Mouse (Mus musculus) lung, embryonic 14.5 days (tissue): Measurements from ENCODE around the gene Slc25a47. TPM values are rescaled to one million over a fixed set of nuclear protein-coding genes. Genes with fewer than 3 reads are reported as not detected.

ENCODE experiments used
- ATAC-seq: fragments of 200-750 bp; cut with Nextera tagmentation; 2 replicates; pipeline ENCODE4 v1.8.0; 2017; ENCODE audit warnings: mild to moderate bottlenecking, moderate TSS enrichment, moderate library complexity; ENCODE audit not compliant: insufficient read depth
- DNase-seq: peaks from one replicate; pipeline ENCODE4 v3.0.0-alpha.2; 2015
- H3K27ac ChIP-seq: fragments of 300-500 bp; sonication (generic); 2 replicates; pipeline ENCODE4 v1.5.1; 2014; ENCODE audit warnings: low read depth, mild to moderate bottlenecking, moderate library complexity
- H3K27me3 ChIP-seq: fragments of 300-500 bp; sonication (generic); 2 replicates; pipeline ENCODE4 v1.6.1; 2014; ENCODE audit warnings: low read length, control low read depth; ENCODE audit not compliant: insufficient read depth
- H3K36me3 ChIP-seq: fragments of 300-500 bp; sonication (generic); 2 replicates; pipeline ENCODE4 v1.6.1; 2014; ENCODE audit warnings: control low read depth; ENCODE audit not compliant: insufficient read depth
- H3K4me1 ChIP-seq: fragments of 300-500 bp; sonication (generic); 2 replicates; pipeline ENCODE4 v1.6.1; 2014; ENCODE audit warnings: antibody characterized with exemption, control low read depth; ENCODE audit not compliant: insufficient read depth
- H3K4me2 ChIP-seq: fragments of 300-500 bp; sonication (generic); 2 replicates; pipeline ENCODE4 v1.6.1; 2014; ENCODE audit warnings: mild to moderate bottlenecking
- H3K4me3 ChIP-seq: fragments of 300-500 bp; sonication (generic); 2 replicates; pipeline ENCODE4 v1.5.1; 2014; ENCODE audit warnings: low read depth, low read length
- H3K9ac ChIP-seq: fragments of 300-500 bp; sonication (generic); 2 replicates; pipeline ENCODE4 v1.6.1; 2014
- H3K9me3 ChIP-seq: fragments of 300-500 bp; sonication (generic); 2 replicates; pipeline ENCODE4 v1.6.1; 2016; ENCODE audit warnings: low read depth, low read length, control low read depth
- CTCF ChIP-seq: IDR thresholded peaks from 2 replicates; pipeline ENCODE4 v1.5.1; 2016; ENCODE audit warnings: antibody characterized with exemption, low read depth
- WGBS: fragments of 180-500 bp; shearing (Covaris S2); extraction: QIAGEN DNeasy Blood & Tissue Kit; methylation state at CpG from one replicate; pipeline ENCODE4 v1.1.7; 2014; 5-methylcytosine and 5-hydroxymethylcytosine counted together
- polyA plus RNA-seq: library from polyadenylated mRNA; unstranded; fragments of >200 nt; fragmentation: Nextera tagmentation; extraction: Ambion mirVana; gene quantifications from 2 replicates; pipeline ENCODE4 v1.2.1, GENCODE M21; 2014

Gene Slc25a47
- polyA plus RNA-seq = 11.9 and 12.6 TPM in 2 replicates

DNA sequence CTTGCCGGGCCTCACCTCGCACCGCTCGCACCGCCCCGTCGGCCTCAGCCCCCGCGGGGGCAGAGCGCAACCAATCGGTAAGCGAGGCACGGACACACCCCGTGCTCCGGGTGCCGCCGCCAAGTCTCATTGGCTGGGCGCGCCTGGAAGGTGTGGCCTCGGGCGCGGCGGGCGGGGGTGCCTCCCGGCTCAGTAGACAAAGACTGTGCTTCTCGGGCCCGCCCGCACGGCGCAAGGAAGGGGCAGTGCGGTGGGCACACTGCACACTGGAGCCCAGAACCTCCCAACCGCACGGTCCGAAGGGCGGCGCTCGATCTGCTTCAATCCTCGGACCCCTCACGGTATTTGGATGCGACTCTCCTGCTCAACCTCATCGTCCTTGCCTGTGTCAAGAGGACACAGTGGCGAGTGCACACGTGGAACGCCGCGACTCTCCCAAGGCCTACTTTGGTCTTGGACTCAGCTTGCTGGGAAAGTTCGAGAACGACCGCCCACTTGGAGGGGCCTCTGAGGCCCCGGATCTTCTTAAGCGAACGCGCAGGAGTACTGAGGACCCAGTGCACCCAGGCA lies at the start of gene Slc25a47, which contains the start of gene Slc25a29:
TSS of gene Slc25a47 (plus strand) at position 207 of the 570 bp plus-strand sequence.
TSS of gene Slc25a29 (minus strand) at position 44 of the 570 bp plus-strand sequence.
- Histone ChIP-seq H3K27me3 (no peaks in the 10 kb centered on the region), H3K4me1 (peaks cover 23% of the 10 kb centered on the region), H3K9me3 (no peaks in the 10 kb centered on the region), H3K27ac (peak within 1 kb of the TSS; percentile 92), H3K36me3 (peaks cover 18% of the 10 kb centered on the region), H3K9ac (peak within 1 kb of the TSS; percentile 88), H3K4me3 (peak within 1 kb of the TSS; percentile 70), H3K4me2 (peak within 1 kb of the TSS; percentile 98)
- whole genome bisulfite sequencing = under 1% methylated on average over 53 of the region's 53 CpGs
- DNase-seq (peak; percentile 98), ATAC-seq (peak; percentile 99)
- peak; percentile 25; the same call in 1 of the 2 replicates for TF ChIP-seq CTCF

DNA sequence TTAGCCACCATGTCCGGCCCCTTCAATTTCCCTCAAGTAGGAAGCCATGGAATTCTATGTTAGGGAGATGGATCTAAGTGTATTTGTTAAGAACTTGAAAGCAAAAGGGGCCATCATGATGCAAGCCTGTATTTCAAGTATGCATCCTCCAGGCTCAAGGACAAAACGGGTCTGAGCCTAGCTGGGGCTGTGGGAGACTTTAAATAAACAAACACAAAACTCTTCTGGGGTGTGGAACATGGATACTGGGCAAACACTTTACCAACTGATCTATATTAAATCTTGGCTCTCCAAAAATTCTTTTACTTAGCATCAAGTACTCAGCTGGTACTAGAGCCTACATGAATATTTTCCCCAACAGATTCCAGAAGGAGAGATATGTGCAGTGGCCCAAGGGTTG lies 48.5 kb upstream of the Slc25a47 start:
- H3K27ac ChIP-seq = no peak overlapping the region
- no peaks in the 10 kb centered on the region for H3K27me3 ChIP-seq
- ATAC-seq = no peak
- no peaks in the 10 kb centered on the region for H3K9me3 ChIP-seq
- H3K9ac ChIP-seq = no peak overlapping the region
- H3K4me1 ChIP-seq = no peaks in the 10 kb centered on the region
- 64% methylated on average over 2 of the region's 2 CpGs for WGBS
- no peaks in the 10 kb centered on the region for H3K36me3 ChIP-seq
- H3K4me3 ChIP-seq = no peak overlapping the region
- TF ChIP-seq CTCF = no peak
- H3K4me2 ChIP-seq = no peak overlapping the region
- no peak for DNase-seq

DNA sequence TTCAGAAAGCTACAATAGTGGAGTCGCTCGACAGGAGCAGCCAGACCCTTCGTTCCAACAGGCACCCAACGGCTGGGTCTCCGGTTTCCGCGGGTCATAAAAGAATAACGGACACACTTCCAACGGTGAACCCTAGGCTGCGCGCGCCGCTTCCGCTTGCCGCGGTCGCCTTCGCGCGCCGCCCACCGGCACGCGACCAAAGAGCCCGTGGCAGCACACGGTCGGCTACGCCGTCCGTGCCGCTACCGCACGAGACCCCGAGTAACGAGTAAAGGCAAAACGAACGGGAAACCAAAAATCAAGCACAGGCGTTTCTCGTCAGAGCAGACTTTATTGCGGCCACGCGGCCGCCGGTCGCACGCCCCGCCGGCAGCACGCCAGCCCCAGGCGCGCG lies 43.7 kb upstream of the Slc25a47 start:
- WGBS = under 1% methylated on average over 52 of the region's 52 CpGs
- Histone ChIP-seq H3K9ac (peak overlapping the region; percentile 90), H3K27me3 (no peaks in the 10 kb centered on the region), H3K27ac (peak overlapping the region; percentile 97), H3K4me2 (peak overlapping the region; percentile 60), H3K4me3 (peak overlapping the region; percentile 99), H3K36me3 (no peaks in the 10 kb centered on the region), H3K9me3 (no peaks in the 10 kb centered on the region), H3K4me1 (peaks cover 12% of the 10 kb centered on the region; the same call in 1 of the 2 replicates)
- DNase-seq = peak; percentile 91
- TF ChIP-seq CTCF = no peak
- ATAC-seq = peak; percentile 47

DNA sequence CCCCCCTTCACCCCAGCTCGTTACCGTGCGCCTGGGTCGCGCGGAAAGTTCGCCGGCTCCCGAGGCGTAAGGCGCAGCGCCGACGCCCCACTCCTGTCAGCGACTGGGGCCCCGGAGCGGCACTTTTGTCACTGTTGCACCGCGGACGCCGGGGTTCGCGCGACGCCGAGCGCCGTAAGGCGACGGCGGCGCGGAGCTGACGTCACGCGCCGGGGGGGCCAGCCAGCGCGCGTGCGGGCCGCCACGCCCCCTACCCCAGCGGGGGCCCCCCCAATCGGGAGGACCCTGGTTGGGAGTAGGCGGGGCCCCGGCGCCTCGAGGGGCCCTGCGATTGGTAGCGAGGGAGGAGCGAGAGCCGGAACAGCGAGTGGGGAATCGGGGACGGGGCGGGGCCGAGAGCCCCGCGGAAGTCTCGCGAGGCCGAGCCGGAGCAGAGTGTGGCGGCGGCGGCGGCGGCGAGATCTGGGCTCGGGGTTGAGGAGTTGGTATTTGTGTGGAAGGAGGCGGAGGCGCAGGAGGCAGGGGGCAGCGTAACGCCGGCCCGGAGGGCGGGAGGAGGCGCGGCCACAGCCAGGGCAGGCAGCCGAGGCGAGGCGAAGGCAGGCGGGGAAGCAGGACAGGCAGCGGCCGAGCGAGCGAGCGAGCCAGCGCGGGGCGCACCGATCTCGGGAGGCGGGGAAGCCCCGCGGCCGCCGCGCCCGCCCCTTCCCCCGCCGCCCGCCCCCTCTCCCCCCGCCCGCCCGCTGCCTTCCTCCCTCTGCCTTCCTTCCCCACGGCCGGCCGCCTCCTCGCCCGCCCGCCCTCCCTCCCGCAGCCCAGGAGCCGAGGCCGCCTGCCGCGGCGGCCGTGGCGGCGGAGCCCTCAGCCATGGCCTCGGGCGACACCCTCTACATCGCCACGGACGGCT lies 43.0 kb upstream of the Slc25a47 start, which contains the start of gene Yy1:
TSS of gene Yy1 (plus strand) at position 428 of the 907 bp plus-strand sequence.
- Histone ChIP-seq H3K27ac (peak within 1 kb of the TSS; percentile 98), H3K27me3 (no peaks in the 10 kb centered on the region), H3K9ac (peak within 1 kb of the TSS; percentile 92), H3K9me3 (no peaks in the 10 kb centered on the region), H3K4me2 (peak within 1 kb of the TSS; percentile 60), H3K4me1 (peaks cover 12% of the 10 kb centered on the region; the same call in 1 of the 2 replicates), H3K4me3 (peak within 1 kb of the TSS; percentile 99), H3K36me3 (no peaks in the 10 kb centered on the region)
- peak; percentile 91 for ATAC-seq
- TF ChIP-seq CTCF = no peak
- peak; percentile 99 for DNase-seq
- under 1% methylated on average over 81 of the region's 127 CpGs for WGBS

DNA sequence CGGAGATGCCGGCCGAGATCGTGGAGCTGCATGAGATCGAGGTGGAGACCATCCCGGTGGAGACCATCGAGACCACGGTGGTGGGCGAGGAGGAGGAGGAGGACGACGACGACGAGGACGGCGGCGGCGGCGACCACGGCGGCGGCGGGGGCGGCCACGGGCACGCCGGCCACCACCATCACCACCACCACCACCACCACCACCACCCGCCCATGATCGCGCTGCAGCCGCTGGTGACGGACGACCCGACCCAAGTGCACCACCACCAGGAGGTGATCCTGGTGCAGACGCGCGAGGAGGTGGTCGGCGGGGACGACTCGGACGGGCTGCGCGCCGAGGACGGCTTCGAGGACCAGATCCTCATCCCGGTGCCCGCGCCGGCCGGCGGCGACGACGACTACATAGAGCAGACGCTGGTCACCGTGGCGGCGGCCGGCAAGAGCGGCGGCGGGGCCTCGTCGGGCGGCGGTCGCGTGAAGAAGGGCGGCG lies 42.3 kb upstream of the Slc25a47 start:
- peak overlapping the region; percentile 98 for H3K27ac ChIP-seq
- 0% methylated on average over 64 of the region's 71 CpGs for WGBS
- no peaks in the 10 kb centered on the region for H3K9me3 ChIP-seq
- H3K36me3 ChIP-seq = no peaks in the 10 kb centered on the region
- H3K4me3 ChIP-seq = peak overlapping the region; percentile 99
- no peak for TF ChIP-seq CTCF
- no peak for DNase-seq
- H3K27me3 ChIP-seq = no peaks in the 10 kb centered on the region
- H3K4me1 ChIP-seq = peaks cover 12% of the 10 kb centered on the region; the same call in 1 of the 2 replicates
- H3K9ac ChIP-seq = peak overlapping the region; percentile 92
- no peak for ATAC-seq
- H3K4me2 ChIP-seq = peak overlapping the region; percentile 53

DNA sequence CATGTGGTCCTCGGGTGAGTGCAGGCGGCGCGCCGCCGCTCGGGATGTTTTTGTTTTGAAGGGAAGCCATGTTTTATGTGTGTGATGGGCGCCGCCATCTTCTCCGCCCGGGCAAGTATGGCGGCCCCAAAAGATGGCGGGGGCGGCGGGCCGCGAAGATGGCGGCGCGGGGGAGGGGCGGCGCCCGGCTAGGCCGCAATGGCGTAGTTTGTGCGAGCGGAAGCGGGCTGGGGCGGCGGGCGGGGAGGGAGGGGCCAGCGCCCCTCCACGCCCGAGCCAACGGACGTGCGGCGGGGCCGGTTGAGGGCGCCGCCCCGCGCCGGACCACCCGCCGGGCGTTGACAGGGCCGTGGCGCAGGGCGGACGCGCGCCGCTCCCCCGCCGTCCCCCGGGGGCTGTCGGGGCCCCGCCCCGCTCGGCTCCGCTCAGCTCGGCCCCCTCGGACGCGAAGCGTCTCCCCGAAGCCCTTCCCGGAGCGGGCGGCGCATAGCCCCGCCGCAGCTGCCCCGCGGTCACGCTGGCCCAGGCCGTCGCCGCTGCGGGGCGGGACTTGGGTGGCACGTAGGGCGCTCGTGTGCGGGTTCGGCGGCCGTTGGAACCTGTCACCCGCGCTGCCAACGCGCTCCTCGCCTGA lies 41.7 kb upstream of the Slc25a47 start:
- Histone ChIP-seq H3K36me3 (no peaks in the 10 kb centered on the region), H3K4me1 (peaks cover 12% of the 10 kb centered on the region; the same call in 1 of the 2 replicates), H3K4me2 (peak overlapping the region; percentile 90), H3K9ac (peak overlapping the region; percentile 92), H3K4me3 (peak overlapping the region; percentile 99), H3K27me3 (no peaks in the 10 kb centered on the region), H3K9me3 (no peaks in the 10 kb centered on the region), H3K27ac (peak overlapping the region; percentile 98)
- ATAC-seq = peak; percentile 69
- under 1% methylated on average over 83 of the region's 94 CpGs for WGBS
- peak; percentile 91 for DNase-seq
- no peak for TF ChIP-seq CTCF
